Mouse (Mus musculus) heart, embryonic 12.5 days (tissue): ENCODE measurements around the gene Krt31. TPM values are rescaled to one million over a fixed set of nuclear protein-coding genes. Genes with fewer than 3 reads are reported as not detected.

Experiments used
- ATAC-seq: fragments of 200-750 bp; cut with Nextera tagmentation; 2 replicates; pipeline ENCODE4 v1.8.0; 2017; ENCODE audit warnings: moderate TSS enrichment, moderate library complexity; ENCODE audit not compliant: insufficient number of reproducible peaks, low FRiP score
- H3K27ac ChIP-seq: fragments of 300-500 bp; sonication (generic); 2 replicates; pipeline ENCODE4 v1.5.1; 2016; ENCODE audit warnings: mild to moderate bottlenecking, moderate library complexity; ENCODE audit not compliant: poor library complexity, severe bottlenecking
- H3K27me3 ChIP-seq: fragments of 300-500 bp; sonication (generic); replicated peaks from 2 replicates; pipeline ENCODE4 v1.6.1; 2016; ENCODE audit warnings: mild to moderate bottlenecking, moderate library complexity
- H3K36me3 ChIP-seq: fragments of 300-500 bp; sonication (generic); 2 replicates; pipeline ENCODE4 v1.6.1; 2016; ENCODE audit warnings: mild to moderate bottlenecking, moderate library complexity
- H3K4me1 ChIP-seq: fragments of 300-500 bp; sonication (generic); replicated peaks from 2 replicates; pipeline ENCODE4 v1.6.1; 2016; ENCODE audit warnings: mild to moderate bottlenecking
- H3K4me2 ChIP-seq: fragments of 300-500 bp; sonication (generic); 2 replicates; pipeline ENCODE4 v1.6.1; 2016; ENCODE audit warnings: mild to moderate bottlenecking, moderate library complexity
- H3K4me3 ChIP-seq: fragments of 300-500 bp; sonication (generic); 2 replicates; pipeline ENCODE4 v1.5.1; 2016; ENCODE audit warnings: mild to moderate bottlenecking
- H3K9ac ChIP-seq: fragments of 300-500 bp; sonication (generic); 2 replicates; pipeline ENCODE4 v1.6.1; 2016; ENCODE audit warnings: mild to moderate bottlenecking, moderate library complexity
- H3K9me3 ChIP-seq: fragments of 300-500 bp; sonication (generic); replicated peaks from 2 replicates; pipeline ENCODE4 v1.6.1; 2016; ENCODE audit warnings: mild to moderate bottlenecking, moderate library complexity
- WGBS: fragments of 180-500 bp; shearing (Covaris S2); methylation state at CpG from one replicate; pipeline ENCODE4 v1.1.7; 2016; 5-methylcytosine and 5-hydroxymethylcytosine counted together
- polyA plus RNA-seq: library from polyadenylated mRNA; unstranded; fragments of >200 nt; fragmentation: Nextera tagmentation; extraction: Ambion mirVana; gene quantifications from 2 replicates; pipeline ENCODE4 v1.2.1, GENCODE M21; 2016

Krt31 gene
- polyA plus RNA-seq: not detected in 2 replicates

DNA sequence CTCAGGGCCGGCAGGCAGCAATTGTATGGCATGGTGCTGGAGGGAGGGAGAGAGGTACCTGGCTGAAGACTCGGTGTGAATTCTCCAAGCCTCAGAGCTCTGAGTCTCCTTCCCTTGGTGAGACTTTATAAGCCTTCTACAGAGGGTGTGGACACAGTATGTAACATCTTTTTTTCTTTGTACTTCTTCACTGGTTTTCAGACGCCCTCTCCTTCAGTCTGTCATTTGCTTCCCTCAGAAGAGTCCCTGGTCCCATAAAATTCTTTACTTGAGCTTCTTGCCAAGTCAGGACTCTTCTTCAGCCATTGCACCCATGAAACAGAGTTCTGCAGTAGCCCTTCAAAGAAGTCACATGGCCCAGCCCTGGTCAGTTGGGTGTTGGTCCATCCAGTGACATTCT, at the start of gene Krt31:
Gene Krt31 (minus strand): TSS at position 101 of the 400 bp plus-strand sequence.
- H3K27me3 ChIP-seq: no peaks in the 10 kb centered on the region; the same call in 1 of the 2 replicates
- no peak within 1 kb of the TSS for H3K4me3 ChIP-seq
- H3K9me3 ChIP-seq: no peaks in the 10 kb centered on the region
- no peak for ATAC-seq
- whole genome bisulfite sequencing: 67% methylated on average over 3 of the region's 3 CpGs
- no peak within 1 kb of the TSS for H3K27ac ChIP-seq
- H3K36me3 ChIP-seq: no peaks in the 10 kb centered on the region
- H3K4me2 ChIP-seq: no peak within 1 kb of the TSS
- peaks cover 10% of the 10 kb centered on the region for H3K4me1 ChIP-seq
- H3K9ac ChIP-seq: no peak within 1 kb of the TSS

DNA sequence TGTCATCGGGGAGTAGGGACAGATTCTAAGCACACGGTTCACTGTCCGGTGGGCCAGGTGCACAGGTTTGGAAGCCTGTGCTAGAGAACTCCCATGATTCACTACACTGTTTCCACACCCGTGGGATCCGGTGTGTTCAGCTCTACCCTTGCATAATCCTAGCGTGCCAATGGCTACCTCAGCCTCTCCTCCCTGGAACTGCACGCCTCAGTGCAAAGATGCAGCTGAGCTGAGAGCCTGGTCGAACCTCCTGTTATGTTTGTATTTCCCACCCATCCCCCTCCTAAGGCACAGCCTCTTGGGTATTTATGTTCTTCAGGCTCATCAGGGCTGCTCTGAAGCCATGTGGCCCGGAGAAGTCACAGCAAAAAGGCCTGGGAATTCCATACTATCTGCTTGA, 47.5 kb upstream of the Krt31 start:
- Histone ChIP-seq H3K4me1 (no peaks in the 10 kb centered on the region), H3K4me3 (no peak overlapping the region), H3K27me3 (0 out of 2 replicates have a peak, but pooled peaks cover 6% of the 10 kb centered on the region), H3K36me3 (no peaks in the 10 kb centered on the region), H3K4me2 (no peak overlapping the region), H3K9me3 (no peaks in the 10 kb centered on the region), H3K27ac (no peak overlapping the region), H3K9ac (no peak overlapping the region)
- ATAC-seq: no peak
- 61% methylated on average over 9 of the region's 9 CpGs for WGBS

DNA sequence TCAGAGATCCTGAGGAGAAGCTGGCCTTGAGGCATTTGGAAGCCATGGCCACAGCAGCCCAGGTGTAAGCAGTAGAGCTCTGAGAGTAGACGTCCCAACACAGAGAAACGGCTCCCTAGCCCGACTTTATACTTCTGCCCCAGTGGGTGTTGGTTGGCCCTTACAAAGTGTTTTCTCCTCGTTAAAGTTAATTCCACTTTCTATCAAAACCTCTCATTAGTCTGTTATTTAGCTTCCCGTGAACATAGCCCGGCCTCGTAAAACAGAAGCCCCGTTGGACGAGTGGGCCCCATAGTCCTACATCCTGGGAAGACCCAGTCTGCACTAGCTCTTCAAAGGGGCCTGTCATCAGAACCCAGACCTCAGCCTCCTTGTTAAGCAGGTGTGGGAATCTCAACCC, 45.8 kb upstream of the Krt31 start, which contains the start of gene Krt35:
Gene Krt35 (minus strand): TSS at position 101 of the 400 bp plus-strand sequence.
- Histone ChIP-seq H3K4me1 (no peaks in the 10 kb centered on the region), H3K27ac (no peak within 1 kb of the TSS), H3K9ac (no peak within 1 kb of the TSS), H3K36me3 (no peaks in the 10 kb centered on the region), H3K4me3 (no peak within 1 kb of the TSS), H3K4me2 (no peak within 1 kb of the TSS), H3K9me3 (no peaks in the 10 kb centered on the region), H3K27me3 (0 out of 2 replicates have a peak, but pooled peaks cover 6% of the 10 kb centered on the region)
- 86% methylated on average over 9 of the region's 9 CpGs for WGBS
- no peak for ATAC-seq

DNA sequence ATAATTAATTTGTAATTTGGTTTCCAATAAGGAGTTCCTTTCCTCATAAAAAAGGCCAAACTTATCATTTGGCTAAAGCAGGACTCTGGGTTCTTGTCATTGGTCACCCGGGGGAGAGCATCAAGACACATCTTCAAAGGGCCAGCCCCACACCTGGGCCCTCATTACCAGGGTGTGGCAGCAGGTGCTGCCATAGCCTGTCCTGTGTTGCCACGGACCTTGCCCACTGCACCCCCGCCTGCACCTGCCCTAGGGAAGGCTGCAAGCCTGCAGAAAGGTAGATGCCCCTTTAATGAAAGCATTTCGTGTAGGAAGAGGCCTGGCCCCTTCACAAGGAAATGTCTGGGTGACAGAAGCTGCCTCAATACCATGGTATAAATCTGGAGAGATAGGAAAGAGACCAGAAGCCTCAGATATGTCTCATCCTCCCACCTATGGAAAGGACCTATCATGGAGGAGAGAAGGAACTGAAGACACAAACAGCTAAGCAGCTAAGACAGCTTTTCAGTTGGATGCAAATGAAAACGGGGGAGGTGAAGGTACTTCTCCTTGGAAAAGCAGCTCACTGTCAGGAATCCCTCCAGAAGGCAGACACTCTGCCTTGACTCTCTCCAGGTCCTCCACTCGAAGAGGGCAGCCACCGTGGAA, 38.2 kb upstream of the Krt31 start:
- ATAC-seq: no peak
- H3K4me1 ChIP-seq: no peaks in the 10 kb centered on the region
- H3K9me3 ChIP-seq: 0 out of 2 replicates have a peak, but pooled peaks cover 3% of the 10 kb centered on the region
- no peak overlapping the region for H3K9ac ChIP-seq
- H3K27me3 ChIP-seq: 0 out of 2 replicates have a peak, but pooled peaks cover 4% of the 10 kb centered on the region
- H3K4me2 ChIP-seq: no peak overlapping the region
- no peaks in the 10 kb centered on the region for H3K36me3 ChIP-seq
- no peak overlapping the region for H3K4me3 ChIP-seq
- WGBS: 55% methylated on average over 7 of the region's 7 CpGs
- H3K27ac ChIP-seq: no peak overlapping the region

DNA sequence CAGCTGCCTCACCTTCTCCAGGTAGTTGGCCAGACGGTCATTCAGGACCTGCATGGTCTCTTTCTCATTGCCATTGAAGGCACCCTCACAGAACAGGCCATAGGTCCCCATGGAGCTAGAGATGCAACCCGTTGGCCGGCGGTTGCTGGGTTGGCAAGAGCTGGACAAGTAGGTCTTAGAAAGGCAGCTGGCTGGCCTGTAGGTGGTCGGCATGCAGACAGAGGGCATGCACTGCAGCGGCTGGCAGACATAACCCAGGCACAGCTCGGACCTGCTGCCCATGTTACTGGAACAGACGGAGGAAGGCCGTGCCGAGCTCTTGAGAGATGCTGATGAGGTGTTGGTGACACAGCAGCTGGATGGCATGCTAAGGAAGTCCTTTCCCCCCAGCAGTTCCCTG, 37.5 kb upstream of the Krt31 start, which contains the start of gene Krt32:
Gene Krt32 (minus strand): TSS at position 366 of the 400 bp plus-strand sequence.
- Histone ChIP-seq H3K9me3 (0 out of 2 replicates have a peak, but pooled peaks cover 3% of the 10 kb centered on the region), H3K27ac (no peak within 1 kb of the TSS), H3K4me2 (no peak within 1 kb of the TSS), H3K4me1 (no peaks in the 10 kb centered on the region), H3K9ac (no peak within 1 kb of the TSS), H3K27me3 (0 out of 2 replicates have a peak, but pooled peaks cover 3% of the 10 kb centered on the region), H3K4me3 (no peak within 1 kb of the TSS), H3K36me3 (no peaks in the 10 kb centered on the region)
- 86% methylated on average over 10 of the region's 10 CpGs for WGBS
- ATAC-seq: no peak

DNA sequence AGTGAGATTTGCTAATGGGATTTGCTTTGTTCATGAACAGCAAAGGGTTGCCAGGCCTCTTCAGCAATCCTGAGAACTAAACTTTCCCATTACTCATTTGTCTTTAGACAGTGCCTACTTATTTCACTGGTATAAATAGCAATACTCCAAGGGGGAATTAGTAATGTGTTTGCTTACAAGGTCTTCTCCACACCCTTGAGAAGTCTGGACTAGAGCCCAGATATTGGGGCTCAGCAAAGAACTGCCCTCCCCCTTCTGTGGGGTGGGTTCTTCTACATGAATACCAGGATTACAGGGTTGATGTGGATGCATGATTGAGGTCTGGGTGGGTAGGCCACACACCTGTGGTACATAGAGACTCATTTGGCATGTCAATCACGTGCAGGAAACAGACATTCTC, 23.5 kb upstream of the Krt31 start:
- WGBS: 56% methylated on average over 1 of the region's 1 CpGs
- no peak overlapping the region for H3K27ac ChIP-seq
- no peak overlapping the region for H3K9ac ChIP-seq
- H3K4me1 ChIP-seq: no peaks in the 10 kb centered on the region
- H3K36me3 ChIP-seq: no peaks in the 10 kb centered on the region
- H3K4me3 ChIP-seq: no peak overlapping the region
- H3K27me3 ChIP-seq: no peaks in the 10 kb centered on the region
- no peaks in the 10 kb centered on the region for H3K9me3 ChIP-seq
- no peak for ATAC-seq
- no peak overlapping the region for H3K4me2 ChIP-seq

DNA sequence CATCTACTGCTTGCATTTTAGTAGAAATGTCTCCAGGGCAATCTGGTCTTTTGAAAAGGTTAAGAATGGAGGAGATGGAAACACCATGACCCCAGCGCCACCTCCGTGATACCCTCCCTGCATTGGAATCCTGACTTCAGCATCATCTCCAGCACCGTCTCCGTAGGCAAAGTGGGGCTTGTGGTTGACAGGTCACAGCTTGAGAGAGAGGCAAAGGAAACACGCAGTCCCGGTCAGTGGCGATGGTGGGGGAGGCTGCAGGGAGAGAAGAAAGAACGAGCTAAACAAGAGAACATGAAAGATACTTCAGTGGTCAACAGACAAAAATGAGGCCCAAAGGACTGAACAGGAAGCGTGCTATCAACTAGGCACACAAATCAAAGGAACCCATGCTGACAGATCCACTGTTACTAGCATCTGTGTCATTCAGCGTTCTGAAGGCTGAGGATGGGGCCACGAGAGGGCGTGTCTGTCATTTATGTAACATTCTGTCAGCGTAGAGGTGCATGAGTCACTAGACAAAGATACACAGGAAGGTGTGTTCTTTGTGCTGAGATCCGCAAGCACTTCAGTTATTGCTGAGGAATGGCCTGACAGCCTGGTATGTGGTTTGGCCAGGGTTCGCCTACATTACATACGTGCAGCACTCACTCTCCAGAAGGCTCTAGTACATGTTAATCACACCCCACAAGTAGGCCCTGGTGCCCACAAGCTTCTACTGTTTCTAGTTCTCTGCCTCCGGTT, 17.1 kb upstream of the Krt31 start:
- 64% methylated on average over 17 of the region's 17 CpGs for WGBS
- no peak overlapping the region for H3K4me3 ChIP-seq
- H3K27ac ChIP-seq: no peak overlapping the region
- ATAC-seq: no peak
- no peaks in the 10 kb centered on the region for H3K36me3 ChIP-seq
- no peak overlapping the region for H3K9ac ChIP-seq
- no peaks in the 10 kb centered on the region for H3K9me3 ChIP-seq
- no peak overlapping the region for H3K4me2 ChIP-seq
- no peaks in the 10 kb centered on the region for H3K27me3 ChIP-seq
- peaks cover 15% of the 10 kb centered on the region for H3K4me1 ChIP-seq

DNA sequence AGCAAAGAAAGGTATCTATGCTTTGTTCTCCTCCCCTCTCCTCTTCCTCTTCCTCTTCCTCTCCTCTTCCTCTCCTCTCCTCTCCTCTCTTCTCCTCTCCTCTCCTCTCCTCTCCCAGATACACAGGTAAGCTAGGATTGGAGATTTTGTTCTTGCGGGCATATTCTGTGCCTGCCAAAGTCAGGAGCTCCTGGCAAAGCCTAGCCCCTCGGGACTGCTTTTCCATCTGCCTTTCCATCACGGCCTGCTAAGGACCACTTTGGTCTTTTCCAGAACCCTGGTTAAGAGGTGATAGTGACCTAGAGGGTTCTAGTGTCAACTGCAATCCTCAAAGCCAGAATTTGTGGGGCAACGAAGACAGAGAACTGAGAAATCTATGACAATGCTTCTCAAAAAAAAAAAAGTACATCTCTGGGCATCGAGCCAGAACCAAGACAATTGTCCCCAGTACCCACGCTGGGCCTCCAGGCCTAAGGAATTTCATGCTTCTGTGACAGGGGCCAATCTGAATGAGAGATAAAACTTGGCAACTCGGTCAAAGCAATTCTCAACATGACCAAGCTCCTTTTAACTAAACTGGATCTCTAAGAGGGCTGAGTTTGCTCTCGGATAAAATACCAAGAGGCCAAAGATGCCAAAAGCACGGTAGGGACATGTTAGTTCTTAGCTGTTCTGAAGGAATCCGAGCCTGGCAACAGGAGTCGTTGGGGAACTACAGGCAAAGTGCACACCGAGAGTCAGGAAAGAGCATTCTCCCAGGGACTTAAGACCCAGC, 16.1 kb upstream of the Krt31 start:
- Histone ChIP-seq H3K4me2 (no peak overlapping the region), H3K4me1 (peaks cover 15% of the 10 kb centered on the region), H3K9ac (no peak overlapping the region), H3K9me3 (no peaks in the 10 kb centered on the region), H3K27me3 (no peaks in the 10 kb centered on the region), H3K36me3 (no peaks in the 10 kb centered on the region), H3K27ac (no peak overlapping the region), H3K4me3 (no peak overlapping the region)
- 50% methylated on average over 12 of the region's 12 CpGs for WGBS
- ATAC-seq: no peak

DNA sequence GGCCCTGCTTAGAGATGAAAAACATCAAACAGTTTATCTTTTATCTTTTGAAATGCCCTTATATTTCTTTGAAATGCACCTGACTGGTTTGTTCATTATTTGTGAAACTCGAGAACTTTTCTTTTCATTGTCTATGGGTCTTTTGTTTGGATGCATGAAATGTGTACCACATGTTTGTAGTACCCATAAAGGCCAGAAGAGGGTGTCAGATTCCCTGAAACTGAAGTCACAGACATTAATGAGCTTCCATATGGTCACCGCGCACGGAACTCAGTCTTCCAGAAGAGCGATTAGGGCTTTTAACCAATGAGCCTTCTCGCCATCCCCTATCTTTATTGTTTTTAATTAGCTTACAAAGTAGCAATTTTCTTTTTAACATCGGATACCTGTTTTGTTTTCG, 8.5 kb upstream of the Krt31 start:
- Histone ChIP-seq H3K4me3 (no peak overlapping the region), H3K36me3 (no peaks in the 10 kb centered on the region), H3K4me2 (no peak overlapping the region), H3K9me3 (no peaks in the 10 kb centered on the region), H3K27me3 (no peaks in the 10 kb centered on the region), H3K4me1 (no peaks in the 10 kb centered on the region), H3K27ac (no peak overlapping the region), H3K9ac (no peak overlapping the region)
- no peak for ATAC-seq
- 73% methylated on average over 8 of the region's 8 CpGs for WGBS

DNA sequence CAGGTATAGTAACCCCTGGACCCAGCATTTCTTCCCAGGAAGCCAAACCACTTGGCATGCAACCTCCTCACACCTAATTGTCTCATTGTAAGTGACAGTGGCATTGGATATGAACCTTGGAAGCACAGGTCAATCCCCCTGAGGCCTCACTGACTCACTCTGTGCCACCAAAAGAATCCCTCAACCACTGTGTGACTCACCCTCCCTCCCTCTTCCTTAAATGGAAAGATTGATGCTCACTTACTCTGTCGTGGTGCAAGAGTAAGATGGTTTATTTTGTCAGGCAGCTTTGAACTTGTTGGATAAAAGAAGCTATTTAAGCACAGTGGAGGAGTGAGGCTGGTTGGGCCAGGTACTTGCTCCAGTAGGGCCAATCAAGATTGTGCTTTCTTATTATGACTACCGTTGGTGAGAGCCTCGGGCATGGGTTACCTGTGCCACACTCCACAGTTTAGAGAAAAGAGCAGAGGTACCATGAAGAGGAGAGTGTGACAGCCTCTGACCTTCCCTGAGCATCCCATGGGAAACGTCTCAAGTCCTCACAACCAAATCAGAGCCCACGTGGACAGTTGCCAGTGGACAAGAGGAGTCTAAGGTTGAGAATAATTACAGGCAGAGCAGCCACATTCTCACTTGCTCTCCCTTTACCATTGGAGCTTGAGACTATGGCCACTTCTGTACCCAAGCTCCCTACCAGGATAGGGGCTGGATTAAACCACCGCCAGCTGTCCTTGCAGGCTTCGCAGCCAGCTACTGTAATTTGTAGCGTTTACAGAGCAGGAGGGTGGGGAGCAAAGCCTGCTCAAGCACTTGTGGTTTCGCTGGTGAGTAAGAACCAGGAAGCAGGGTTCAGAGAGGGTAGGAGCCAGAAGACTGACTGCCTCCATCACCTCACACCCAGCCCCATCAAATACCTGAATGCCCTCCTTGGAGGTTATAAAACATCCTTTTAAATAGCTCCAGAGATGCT, 5.6 kb upstream of the Krt31 start:
- 63% methylated on average over 9 of the region's 9 CpGs for WGBS
- Histone ChIP-seq H3K9ac (no peak overlapping the region), H3K36me3 (no peaks in the 10 kb centered on the region), H3K9me3 (no peaks in the 10 kb centered on the region), H3K4me1 (no peaks in the 10 kb centered on the region), H3K4me2 (no peak overlapping the region), H3K27me3 (no peaks in the 10 kb centered on the region), H3K27ac (no peak overlapping the region), H3K4me3 (no peak overlapping the region)
- ATAC-seq: no peak
